12 mouse cellular contexts compared by ENCODE assay signal in genomic region chr10:107115930-107116642, GRCm38 (mm10). TPM values are rescaled to one million over a fixed set of nuclear protein-coding genes. Genes with fewer than 3 reads are reported as not detected.
A peak's percentile ranks its signal among the peaks of the same experiment; 100 is the strongest.
DNase-seq lines count a peak whose midpoint lies in the region; ATAC-seq lines count a peak whose summit lies in the region.
"Had no signal": no experiment of that assay in that cellular context is flagged by ENCODE, and none has a peak within 500 bp of the region (broad histone marks: within the 10 kb centered on the region; RNA-seq: fewer than 3 reads in every experiment).

No protein-coding gene starts in this region.

- WGBS in embryonic facial prominence, embryonic 14.5 days, result 15% methylated on average over 1 of the region's 1 CpGs
- whole genome bisulfite sequencing in embryonic facial prominence, embryonic 10.5 days, result 27% methylated on average over 1 of the region's 1 CpGs
- 14% methylated on average over 1 of the region's 1 CpGs for WGBS in hindbrain, embryonic 16.5 days
- WGBS in hindbrain, embryonic 11.5 days, result 43% methylated on average over 1 of the region's 1 CpGs

- H3K27me3 ChIP-seq in embryonic facial prominence, embryonic 14.5 days (replicated peaks; ENCODE audit: control insufficient read depth, insufficient read depth, low read length), result no peaks in the 10 kb centered on the region
- H3K27me3 ChIP-seq in embryonic facial prominence, embryonic 10.5 days (replicated peaks; ENCODE audit: low read depth, poor library complexity, severe bottlenecking), result no peaks in the 10 kb centered on the region
- H3K27me3 ChIP-seq in hindbrain, embryonic 16.5 days (replicated peaks; ENCODE audit: control insufficient read depth, insufficient read depth, low read length), result no peaks in the 10 kb centered on the region
- no peaks in the 10 kb centered on the region for H3K27me3 ChIP-seq in hindbrain, embryonic 11.5 days (ENCODE audit: control insufficient read depth, insufficient read depth, low read length)

- DNase-seq in embryonic facial prominence, embryonic 14.5 days (ENCODE audit: low spot score), result peak; percentile 41
- no peak for DNase-seq in embryonic facial prominence, embryonic 10.5 days (ENCODE audit: low spot score)
- no peak for DNase-seq in hindbrain, embryonic 11.5 days (ENCODE audit: low spot score)
- peak; percentile 4 for DNase-seq in lung, postnatal 10 days
- DNase-seq in lung, postnatal 25 days (ENCODE audit: low spot score), result no peak
- DNase-seq in kidney, postnatal 14 days, result peak; percentile 60
- DNase-seq in thymus, postnatal 14 days, result no peak
- DNase-seq: gastrocnemius, postnatal 10 days; layer of hippocampus, postnatal 36 days had no signal

- ATAC-seq in embryonic facial prominence, embryonic 14.5 days (ENCODE audit: low read depth), result no peak
- 0 out of 2 replicates have a peak, but pooled peaks have one; percentile 68 for ATAC-seq in hindbrain, embryonic 16.5 days
- ATAC-seq in hindbrain, embryonic 11.5 days (ENCODE audit: low FRiP score), result no peak
- ATAC-seq: inflammation-experienced regulatory T-cells, adult 6 months; midbrain, embryonic 16.5 days had no signal

- H3K9me3 ChIP-seq in embryonic facial prominence, embryonic 14.5 days (ENCODE audit: control insufficient read depth, low read length), result no peaks in the 10 kb centered on the region
- no peaks in the 10 kb centered on the region for H3K9me3 ChIP-seq in embryonic facial prominence, embryonic 10.5 days
- H3K9me3 ChIP-seq in hindbrain, embryonic 16.5 days (ENCODE audit: control insufficient read depth, low read length), result no peaks in the 10 kb centered on the region
- no peaks in the 10 kb centered on the region for H3K9me3 ChIP-seq in hindbrain, embryonic 11.5 days (ENCODE audit: control insufficient read depth, low read length)

- H3K4me1 ChIP-seq in embryonic facial prominence, embryonic 14.5 days (ENCODE audit: control insufficient read depth, insufficient read depth, low read length), result no peaks in the 10 kb centered on the region
- peaks cover 11% of the 10 kb centered on the region for H3K4me1 ChIP-seq in embryonic facial prominence, embryonic 10.5 days
- H3K4me1 ChIP-seq in hindbrain, embryonic 16.5 days (ENCODE audit: control insufficient read depth, insufficient read depth, low read depth, low read length), result no peaks in the 10 kb centered on the region
- H3K4me1 ChIP-seq in hindbrain, embryonic 11.5 days (replicated peaks; ENCODE audit: control insufficient read depth, insufficient read depth, low read length), result no peaks in the 10 kb centered on the region

- no peak overlapping the region for H3K4me3 ChIP-seq in embryonic facial prominence, embryonic 14.5 days (ENCODE audit: low read depth, low read length)
- no peak overlapping the region for H3K4me3 ChIP-seq in embryonic facial prominence, embryonic 10.5 days
- no peak overlapping the region for H3K4me3 ChIP-seq in hindbrain, embryonic 16.5 days (ENCODE audit: low read length)
- H3K4me3 ChIP-seq in hindbrain, embryonic 11.5 days (ENCODE audit: low read depth, low read length), result no peak overlapping the region

- H3K27ac ChIP-seq in embryonic facial prominence, embryonic 14.5 days (replicated peaks; ENCODE audit: low read depth, low read length), result no peak overlapping the region
- no peak overlapping the region for H3K27ac ChIP-seq in embryonic facial prominence, embryonic 10.5 days (replicated peaks)
- no peak overlapping the region for H3K27ac ChIP-seq in hindbrain, embryonic 16.5 days (ENCODE audit: low read depth, low read length)
- H3K27ac ChIP-seq in hindbrain, embryonic 11.5 days (ENCODE audit: low read depth, low read length), result no peak overlapping the region

- H3K4me2 ChIP-seq in embryonic facial prominence, embryonic 14.5 days (ENCODE audit: low read depth, low read length), result no peak overlapping the region
- H3K4me2 ChIP-seq in hindbrain, embryonic 16.5 days (ENCODE audit: low read length), result no peak overlapping the region
- no peak overlapping the region for H3K4me2 ChIP-seq in hindbrain, embryonic 11.5 days (replicated peaks; ENCODE audit: low read depth, low read length)

- no peak overlapping the region for H3K9ac ChIP-seq in embryonic facial prominence, embryonic 14.5 days (ENCODE audit: low read depth, low read length)
- H3K9ac ChIP-seq in hindbrain, embryonic 16.5 days (ENCODE audit: low read depth, low read length), result no peak overlapping the region
- H3K9ac ChIP-seq in hindbrain, embryonic 11.5 days (ENCODE audit: low read depth, low read length), result no peak overlapping the region

- no peaks in the 10 kb centered on the region for H3K36me3 ChIP-seq in embryonic facial prominence, embryonic 14.5 days (ENCODE audit: control insufficient read depth, insufficient read depth, low read length)
- H3K36me3 ChIP-seq in embryonic facial prominence, embryonic 10.5 days (replicated peaks), result no peaks in the 10 kb centered on the region
- no peaks in the 10 kb centered on the region for H3K36me3 ChIP-seq in hindbrain, embryonic 16.5 days (ENCODE audit: control insufficient read depth, insufficient read depth, low read length)
- H3K36me3 ChIP-seq in hindbrain, embryonic 11.5 days (ENCODE audit: control insufficient read depth, insufficient read depth, low read length), result no peaks in the 10 kb centered on the region

RNA-seq across cellular contexts. Expression of gene Acss3, which starts 7.4 kb away (rescaled TPM):
- polyA plus RNA-seq in embryonic facial prominence, embryonic 14.5 days (2014; fragmentation: Nextera tagmentation; extraction: Ambion mirVana), result 3.2 and 4.9 TPM in 2 replicates
- polyA plus RNA-seq in embryonic facial prominence, embryonic 10.5 days (2016; fragmentation: Nextera tagmentation; extraction: Ambion mirVana), result 3.2 and 4.9 TPM in 2 replicates
- polyA plus RNA-seq in hindbrain, embryonic 16.5 days (2015; fragmentation: Nextera tagmentation; extraction: Ambion mirVana), result 1.2 and 1.3 TPM in 2 replicates
- polyA plus RNA-seq in hindbrain, embryonic 11.5 days (2014; fragmentation: Nextera tagmentation; extraction: Ambion mirVana), result 3.1 and 3.7 TPM in 2 replicates
- polyA plus RNA-seq: inflammation-experienced regulatory T-cells, adult 6 months had no signal

Comparison
In these comparisons a context has a peak if more than half of its experiments do, and no peak if none do; other contexts are left out.
1. DNase-seq: peak in embryonic facial prominence, embryonic 14.5 days (single experiment), lung, postnatal 10 days (single experiment) and kidney, postnatal 14 days (single experiment); none in embryonic facial prominence, embryonic 10.5 days (single experiment), hindbrain, embryonic 11.5 days (single experiment), lung, postnatal 25 days (single experiment) and thymus, postnatal 14 days (single experiment).